Comparison of ENCODE assay signal across 23 mouse cellular contexts in the genomic region with DNA sequence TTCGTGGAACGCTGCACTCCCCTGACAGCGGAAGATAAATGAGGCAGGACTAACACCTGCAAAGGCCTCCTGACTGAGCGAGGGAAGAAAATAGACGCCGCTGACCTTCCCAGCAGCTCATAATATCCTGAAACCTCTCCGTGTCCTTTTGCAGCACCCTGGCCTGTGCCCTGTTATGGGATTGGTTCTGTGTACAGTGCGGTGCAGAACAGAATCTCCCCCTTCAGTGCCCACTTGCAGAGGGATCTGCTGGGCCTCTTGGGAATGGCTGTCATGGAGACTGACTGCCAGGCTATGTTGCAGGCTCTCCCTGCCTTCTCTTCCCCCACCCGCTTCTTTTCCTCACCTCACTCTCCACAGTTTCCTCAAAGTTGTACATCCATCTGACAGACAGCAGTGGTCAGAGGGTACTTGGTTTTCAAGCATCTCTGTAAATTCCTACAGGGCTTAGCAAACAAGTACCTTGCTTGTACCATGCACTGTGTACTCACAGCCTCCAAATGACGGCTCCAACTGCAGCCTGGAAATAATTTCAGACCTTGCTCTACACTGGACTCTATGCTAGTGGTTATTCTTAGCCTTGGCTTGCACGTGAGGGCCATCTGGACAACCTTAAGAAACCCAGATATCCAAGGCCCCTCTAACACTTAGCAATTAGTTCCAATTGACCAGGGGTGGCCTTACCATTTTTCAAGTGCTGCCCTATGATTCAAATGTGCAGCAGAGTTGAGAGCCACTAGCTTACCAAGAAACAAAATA.
DNase-seq lines count a peak whose midpoint lies in the region; ATAC-seq lines count a peak whose summit lies in the region.
"Had no signal": no experiment of that assay in that cellular context is flagged by ENCODE, and none has a peak within 500 bp of the region (broad histone marks: within the 10 kb centered on the region; RNA-seq: fewer than 3 reads in every experiment).

No protein-coding gene starts in this region.

- no peaks in the 10 kb centered on the region for H3K36me3 ChIP-seq in heart, embryonic 16.5 days (ENCODE audit: control insufficient read depth, insufficient read depth)
- no peaks in the 10 kb centered on the region for H3K36me3 ChIP-seq in heart, embryonic 12.5 days
- no peaks in the 10 kb centered on the region for H3K36me3 ChIP-seq in kidney, embryonic 16.5 days (ENCODE audit: insufficient read depth, low read length)
- H3K36me3 ChIP-seq in midbrain, embryonic 13.5 days = no peaks in the 10 kb centered on the region
- H3K36me3 ChIP-seq: embryonic facial prominence, embryonic 15.5 days; hindbrain, embryonic 15.5 days; limb, embryonic 12.5 days; liver, embryonic 12.5 days had no signal

- H3K4me2 ChIP-seq in heart, embryonic 16.5 days (ENCODE audit: low read depth, low read length) = no peak overlapping the region
- H3K4me2 ChIP-seq in heart, embryonic 12.5 days = no peak overlapping the region; the same call in 1 of the 2 replicates
- H3K4me2 ChIP-seq in kidney, embryonic 16.5 days (replicated peaks; ENCODE audit: low read depth, low read length) = no peak overlapping the region
- H3K4me2 ChIP-seq in midbrain, embryonic 13.5 days (replicated peaks) = no peak overlapping the region
- H3K4me2 ChIP-seq: embryonic facial prominence, embryonic 15.5 days; hindbrain, embryonic 15.5 days; limb, embryonic 12.5 days; liver, embryonic 12.5 days; lung, embryonic 14.5 days had no signal

- peak; percentile 34 for DNase-seq in embryo, embryonic 10 days (ENCODE audit: low spot score)
- no peak for DNase-seq in embryo, embryonic 9.5 days (ENCODE audit: extremely low spot score)
- no peak for DNase-seq in kidney, postnatal 25 days
- DNase-seq in layer of hippocampus, adult 8-10 months (ENCODE audit: low spot score in 2 of 2) = no peak
- DNase-seq: adrenal gland, postnatal 25 days; cerebellum, adult 11 months; kidney, postnatal 36 days; layer of hippocampus, adult 9-11 months; lung, embryonic 14.5 days; right cerebral cortex, postnatal 14 days; spleen, adult 18-20 months; thymus, adult 18-20 months had no signal

- no peak overlapping the region for H3K4me3 ChIP-seq in heart, embryonic 16.5 days (ENCODE audit: low read length)
- H3K4me3 ChIP-seq in heart, embryonic 12.5 days = no peak overlapping the region
- no peak overlapping the region for H3K4me3 ChIP-seq in kidney, embryonic 16.5 days (ENCODE audit: low read length)
- no peak overlapping the region for H3K4me3 ChIP-seq in midbrain, embryonic 13.5 days (replicated peaks)
- H3K4me3 ChIP-seq: embryonic facial prominence, embryonic 15.5 days; hindbrain, embryonic 15.5 days; left cerebral cortex, adult 2 months; limb, embryonic 12.5 days; liver, embryonic 12.5 days had no signal

- no peaks in the 10 kb centered on the region for H3K27me3 ChIP-seq in heart, embryonic 16.5 days (ENCODE audit: control insufficient read depth, insufficient read depth, low read length)
- H3K27me3 ChIP-seq in heart, embryonic 12.5 days (replicated peaks) = no peaks in the 10 kb centered on the region
- H3K27me3 ChIP-seq in kidney, embryonic 16.5 days (ENCODE audit: insufficient read depth, low read length) = 0 out of 2 replicates have a peak, but pooled peaks cover 9% of the 10 kb centered on the region
- no peaks in the 10 kb centered on the region for H3K27me3 ChIP-seq in midbrain, embryonic 13.5 days
- H3K27me3 ChIP-seq: CH12.LX; embryonic facial prominence, embryonic 15.5 days; hindbrain, embryonic 15.5 days; liver, embryonic 12.5 days had no signal

- peak overlapping the region; percentile 55 for H3K27ac ChIP-seq in heart, embryonic 16.5 days (ENCODE audit: low read length)
- H3K27ac ChIP-seq in heart, embryonic 12.5 days (ENCODE audit: poor library complexity, severe bottlenecking) = no peak overlapping the region
- no peak overlapping the region for H3K27ac ChIP-seq in kidney, embryonic 16.5 days (ENCODE audit: low read length)
- H3K27ac ChIP-seq in midbrain, embryonic 13.5 days = no peak overlapping the region
- H3K27ac ChIP-seq: embryonic facial prominence, embryonic 15.5 days; hindbrain, embryonic 15.5 days; left cerebral cortex, adult 2 months; limb, embryonic 12.5 days; liver, embryonic 12.5 days had no signal

- no peak overlapping the region for H3K9ac ChIP-seq in heart, embryonic 16.5 days (ENCODE audit: low read length)
- no peak overlapping the region for H3K9ac ChIP-seq in heart, embryonic 12.5 days
- no peak overlapping the region for H3K9ac ChIP-seq in kidney, embryonic 16.5 days (replicated peaks; ENCODE audit: low read length)
- H3K9ac ChIP-seq in midbrain, embryonic 13.5 days (replicated peaks) = no peak overlapping the region
- H3K9ac ChIP-seq: embryonic facial prominence, embryonic 15.5 days; hindbrain, embryonic 15.5 days; limb, embryonic 12.5 days; liver, embryonic 12.5 days; lung, embryonic 14.5 days had no signal

- 50% methylated on average over 11 of the region's 11 CpGs for WGBS in heart, embryonic 16.5 days
- 58% methylated on average over 11 of the region's 11 CpGs for WGBS in heart, embryonic 12.5 days
- WGBS in kidney, embryonic 16.5 days = 25% methylated on average over 11 of the region's 11 CpGs
- WGBS in midbrain, embryonic 13.5 days = 82% methylated on average over 11 of the region's 11 CpGs

- peaks cover 14% of the 10 kb centered on the region for H3K4me1 ChIP-seq in heart, embryonic 16.5 days (ENCODE audit: control insufficient read depth, insufficient read depth, low read length)
- peaks cover 13% of the 10 kb centered on the region for H3K4me1 ChIP-seq in heart, embryonic 12.5 days (replicated peaks)
- peaks cover 6% of the 10 kb centered on the region for H3K4me1 ChIP-seq in kidney, embryonic 16.5 days (ENCODE audit: insufficient read depth, low read length)
- 0 out of 2 replicates have a peak, but pooled peaks cover 2% of the 10 kb centered on the region for H3K4me1 ChIP-seq in midbrain, embryonic 13.5 days (replicated peaks)
- H3K4me1 ChIP-seq: liver, embryonic 12.5 days had no signal

- ATAC-seq in heart, embryonic 16.5 days (replicated peaks; ENCODE audit: extremely low read depth, insufficient read depth, low FRiP score) = peak; percentile 52; the same call in 1 of the 2 replicates
- ATAC-seq in heart, embryonic 12.5 days (ENCODE audit: insufficient number of reproducible peaks, low FRiP score) = no peak
- peak; percentile 70 for ATAC-seq in kidney, embryonic 16.5 days (ENCODE audit: low FRiP score, low TSS enrichment)
- no peak for ATAC-seq in midbrain, embryonic 13.5 days
- ATAC-seq: intestine, embryonic 16.5 days; liver, embryonic 12.5 days had no signal

- H3K9me3 ChIP-seq in heart, embryonic 16.5 days (replicated peaks; ENCODE audit: control insufficient read depth, low read length) = no peaks in the 10 kb centered on the region
- H3K9me3 ChIP-seq in heart, embryonic 12.5 days (replicated peaks) = no peaks in the 10 kb centered on the region
- H3K9me3 ChIP-seq in kidney, embryonic 16.5 days (ENCODE audit: low read length) = no peaks in the 10 kb centered on the region
- H3K9me3 ChIP-seq in midbrain, embryonic 13.5 days = no peaks in the 10 kb centered on the region
- H3K9me3 ChIP-seq: embryonic facial prominence, embryonic 15.5 days; hindbrain, embryonic 15.5 days; limb, embryonic 12.5 days; liver, embryonic 12.5 days had no signal

Comparison
In these comparisons a context has a peak if more than half of its experiments do, and no peak if none do; other contexts are left out.
1. ATAC-seq: peak in heart, embryonic 16.5 days (single experiment) and kidney, embryonic 16.5 days (single experiment); none in heart, embryonic 12.5 days (single experiment) and midbrain, embryonic 13.5 days (single experiment).